Mouse (Mus musculus): ENCODE results near the gene Steap3. TPM values are rescaled to one million over a fixed set of nuclear protein-coding genes. Genes with fewer than 3 reads are reported as not detected.
A peak's percentile ranks its signal among the peaks of the same experiment; 100 is the strongest.
"Not testable (repeated sequence)": the region's sequence is repeated elsewhere in the genome, so short reads cannot be mapped to it uniquely, and the experiment has no call there.

The Steap3 gene
- total RNA-seq (2021), result 1 to 10 TPM; 6.9 to 7.0 TPM

DNA sequence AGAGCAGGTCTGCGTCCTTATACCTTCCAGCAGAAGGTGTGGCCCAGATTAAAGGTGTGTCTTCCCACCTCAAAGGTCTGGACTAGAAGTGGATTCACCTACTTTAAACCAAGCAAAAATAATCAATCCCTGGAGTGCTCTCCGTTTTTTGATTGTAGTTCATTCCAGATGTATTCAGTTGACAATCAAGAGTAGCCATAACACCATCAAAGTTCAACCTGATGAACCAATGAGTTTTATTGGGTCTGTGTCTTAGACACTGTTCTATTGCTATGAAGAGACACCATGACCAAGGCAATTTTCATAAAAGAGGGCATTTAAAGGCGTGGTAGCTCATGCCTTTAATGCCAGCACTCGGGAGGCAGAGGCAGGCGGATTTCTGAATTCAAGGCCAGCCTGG, at the start of gene Steap3:
Steap3 (minus strand) TSS at position 101 of the 400 bp plus-strand sequence.
- no peak for DNase-seq (ENCODE audit: extremely low spot score in 1 of 2, low spot score in 1 of 2)

DNA sequence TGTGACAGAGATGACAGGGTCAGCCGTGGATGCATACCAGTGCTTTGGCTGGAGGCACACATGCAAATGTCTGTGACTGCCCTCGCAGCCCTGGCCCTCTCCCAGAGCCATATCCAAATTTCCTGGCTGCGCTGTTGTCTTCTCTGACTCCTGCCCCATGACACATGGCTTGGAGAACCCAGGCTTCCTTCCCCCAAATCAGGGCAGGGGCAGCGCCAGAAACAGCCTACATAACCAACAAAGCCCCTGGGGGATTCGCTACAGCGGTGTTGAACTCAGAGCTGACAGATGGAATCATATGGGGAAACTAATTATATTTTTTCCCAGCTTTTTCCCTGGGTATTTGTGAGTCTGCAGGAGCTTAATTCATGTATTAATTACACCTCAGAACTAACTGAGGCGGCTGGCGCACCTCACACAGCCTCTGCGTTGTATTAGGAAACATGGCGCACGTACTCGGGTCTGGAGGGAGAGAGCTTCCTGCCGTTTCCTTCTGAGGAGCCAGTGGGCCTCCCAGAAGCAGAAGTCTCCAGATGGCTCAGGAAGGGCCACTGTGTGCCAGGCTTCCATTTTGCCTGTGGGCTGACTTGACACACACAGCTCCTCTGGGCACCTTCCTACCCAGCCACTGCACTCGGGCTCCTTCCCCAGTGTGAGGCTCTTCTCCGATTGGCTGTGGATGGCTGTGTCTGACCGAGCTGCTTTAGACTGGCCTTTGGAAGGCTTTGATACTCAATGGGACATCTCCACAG, 48.9 kb upstream of the Steap3 start:
- no peak for DNase-seq (ENCODE audit: extremely low spot score in 1 of 2, low spot score in 1 of 2)

DNA sequence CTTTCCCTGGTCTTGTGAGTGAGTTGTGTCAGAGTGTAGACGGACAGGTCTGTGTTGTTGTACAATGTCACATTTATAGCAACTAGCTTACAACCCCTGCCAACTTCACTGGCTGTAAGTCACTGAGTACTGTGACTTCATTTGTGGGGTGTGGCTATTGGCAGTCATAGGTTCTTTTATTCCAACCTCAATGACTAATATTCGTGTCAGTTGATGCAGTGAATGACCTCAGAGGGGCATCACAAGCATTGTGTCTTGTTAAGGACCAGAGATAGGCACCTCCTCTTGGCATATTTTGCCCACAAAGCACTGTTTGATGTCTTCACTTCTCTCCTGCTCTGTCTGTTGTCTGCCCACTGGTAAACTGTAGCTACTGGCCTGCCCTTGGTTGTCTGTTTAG, 33.3 kb upstream of the Steap3 start:
- no peak for DNase-seq (ENCODE audit: extremely low spot score in 1 of 2, low spot score in 1 of 2)

DNA sequence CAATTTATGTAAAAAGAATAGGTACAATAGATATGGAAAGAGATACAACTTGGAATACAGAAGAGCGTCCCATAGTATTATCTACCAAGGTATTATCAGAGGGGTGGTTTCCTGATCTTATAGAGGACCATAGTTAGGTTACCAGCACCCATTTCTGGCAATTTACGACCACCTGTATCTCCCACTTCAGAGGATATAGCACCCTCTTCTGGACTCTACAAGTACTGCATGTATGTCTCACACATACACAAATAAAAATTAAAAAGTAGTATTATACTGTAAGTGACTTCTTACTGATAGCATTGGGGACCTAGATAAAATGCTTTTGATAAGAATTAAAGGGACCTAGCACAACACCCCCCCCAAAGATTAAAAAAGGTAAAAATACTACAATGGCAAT, 24.4 kb upstream of the Steap3 start:
- DNase-seq (ENCODE audit: extremely low spot score in 1 of 2, low spot score in 1 of 2), result no peak

DNA sequence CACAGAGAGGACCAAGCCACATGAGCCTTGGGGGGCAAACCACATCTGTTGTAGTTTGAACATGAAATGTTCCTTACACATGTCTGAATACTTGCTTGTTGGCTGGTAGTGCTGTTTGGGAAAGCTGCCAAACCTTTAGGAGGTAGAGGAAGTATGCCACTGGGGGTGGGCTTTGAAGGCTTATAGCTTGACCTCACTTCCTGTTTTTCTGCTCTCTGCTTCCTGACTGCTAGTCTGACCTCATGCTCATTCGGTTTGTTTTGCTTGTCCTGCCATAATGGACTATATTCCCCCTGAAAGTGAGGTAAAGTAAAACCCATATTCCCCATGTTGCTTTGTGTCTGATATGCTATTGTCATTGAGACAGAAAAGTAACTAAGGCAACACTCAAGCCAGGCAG, 21.3 kb upstream of the Steap3 start:
- no peak for DNase-seq (ENCODE audit: extremely low spot score in 1 of 2, low spot score in 1 of 2)

DNA sequence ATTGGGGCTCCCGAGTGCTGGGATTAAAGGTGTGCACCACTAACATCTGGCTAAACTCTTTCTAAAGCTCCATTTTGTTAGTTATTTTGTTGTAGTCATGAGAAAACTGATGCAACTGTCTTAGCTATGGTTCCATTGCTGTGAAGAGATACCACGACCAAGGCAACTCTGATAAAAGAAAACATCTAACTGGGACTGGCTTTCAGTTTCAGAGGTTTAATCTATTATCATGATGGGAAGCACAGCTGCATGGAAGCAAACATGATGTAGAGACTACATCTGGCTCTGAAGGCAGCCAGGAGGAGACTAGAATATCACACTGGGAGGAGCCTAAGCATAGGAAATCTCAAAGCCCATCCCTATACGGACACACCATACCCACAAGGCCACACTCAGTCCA, 19.2 kb upstream of the Steap3 start:
- DNase-seq (ENCODE audit: extremely low spot score in 1 of 2, low spot score in 1 of 2), result no peak

DNA sequence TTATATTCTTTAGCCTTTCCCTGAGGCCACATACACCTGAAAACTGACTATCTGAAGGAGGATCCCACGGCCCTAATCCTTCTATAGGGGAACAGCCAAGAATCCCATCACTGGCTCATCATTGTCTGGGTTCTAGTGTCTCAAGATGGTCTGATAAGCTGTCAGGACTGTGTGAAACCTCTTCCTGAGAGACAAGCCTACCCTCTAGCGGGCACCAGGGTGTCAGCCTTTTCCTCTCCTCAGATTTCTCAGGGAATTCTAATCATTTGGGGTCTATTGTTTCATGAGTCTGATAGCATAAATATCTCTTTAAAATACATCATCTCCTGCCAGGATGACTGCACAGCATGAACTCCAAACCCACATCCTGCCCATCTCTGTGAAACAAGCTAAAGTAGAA, 17.3 kb upstream of the Steap3 start:
- DNase-seq (ENCODE audit: extremely low spot score in 1 of 2, low spot score in 1 of 2), result no peak

DNA sequence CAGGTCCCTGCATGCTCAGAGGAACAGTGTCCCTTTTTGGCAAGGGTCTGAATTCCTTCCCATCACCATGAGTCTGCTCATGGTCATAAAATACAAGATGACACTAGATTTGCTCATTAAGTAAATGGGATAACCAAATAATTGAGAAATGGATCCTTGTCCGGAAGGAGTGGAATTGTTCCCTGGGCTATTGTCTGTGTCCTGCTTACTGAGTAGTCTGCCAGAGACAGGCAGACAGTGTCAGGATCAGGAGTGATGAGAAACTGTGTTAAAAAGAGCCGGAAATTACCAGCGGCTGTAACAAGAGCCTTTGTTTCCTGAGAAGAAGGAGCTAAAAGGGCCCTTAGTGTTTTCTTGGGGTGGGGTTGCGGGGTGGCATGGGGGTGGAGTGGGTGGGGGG, 15.2 kb upstream of the Steap3 start:
- DNase-seq (ENCODE audit: extremely low spot score in 1 of 2, low spot score in 1 of 2), result no peak

DNA sequence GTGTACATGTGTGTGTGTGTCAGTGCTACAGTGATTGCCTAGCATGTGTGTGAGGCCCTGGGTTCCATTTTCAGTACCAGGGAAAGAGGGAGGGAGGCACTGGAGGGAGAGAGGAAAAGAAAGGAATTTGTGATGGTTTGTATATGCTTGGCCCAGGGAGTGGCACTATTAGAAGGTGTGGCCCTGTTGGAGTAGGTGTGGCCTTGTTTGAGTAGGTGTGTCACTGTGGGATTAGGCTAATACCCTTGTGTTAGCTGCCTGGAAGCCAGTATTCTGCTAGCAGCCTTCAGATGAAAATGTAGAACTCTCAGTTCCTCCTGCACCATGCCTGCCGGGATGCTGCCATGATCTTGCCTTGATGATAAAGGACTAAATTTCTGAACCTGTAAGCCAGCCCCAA, 3.6 kb upstream of the Steap3 start:
- DNase-seq (ENCODE audit: extremely low spot score in 1 of 2, low spot score in 1 of 2), result not testable (repeated sequence)

DNA sequence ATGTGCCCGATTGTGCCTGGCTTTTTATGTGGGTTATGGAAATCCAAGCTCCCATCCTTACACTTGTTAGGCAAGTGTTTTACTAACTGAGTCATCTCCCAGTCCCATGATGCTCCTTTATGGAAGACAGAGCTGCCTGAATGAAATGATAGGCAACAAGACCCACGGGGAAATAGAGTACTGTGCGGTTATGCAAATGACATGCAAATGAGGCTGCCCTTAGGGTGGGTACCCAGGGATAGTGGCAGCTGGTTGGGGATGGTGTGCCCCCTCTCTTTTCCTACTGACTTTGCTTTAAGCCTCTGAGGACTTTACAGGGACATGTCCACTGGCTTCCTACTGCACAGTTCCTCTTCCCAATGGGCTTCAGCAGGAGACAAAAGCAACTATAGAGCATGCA, 2.7 kb upstream of the Steap3 start:
- no peak for DNase-seq (ENCODE audit: extremely low spot score in 1 of 2, low spot score in 1 of 2)

DNA sequence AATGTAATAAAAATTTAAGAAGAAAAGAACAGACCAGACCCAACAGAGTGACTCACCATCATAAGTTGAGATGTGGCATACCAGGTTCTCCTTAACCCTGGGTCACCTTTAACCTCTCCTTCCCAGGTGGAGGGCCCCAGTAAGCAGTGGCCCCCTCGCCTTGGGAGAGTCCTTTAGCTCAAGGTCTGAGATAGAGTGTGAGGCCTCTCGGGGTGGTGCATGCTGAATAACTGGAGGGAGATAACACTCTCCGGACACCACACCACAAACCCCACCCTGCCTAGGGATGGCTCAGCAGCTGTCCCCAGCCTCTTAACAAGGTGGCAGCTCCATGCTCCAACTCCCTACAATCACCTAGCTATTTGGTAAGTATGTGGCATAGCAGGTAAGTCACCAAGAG, 1.6 kb downstream of the Steap3 start:
- no peak for DNase-seq (ENCODE audit: extremely low spot score in 1 of 2, low spot score in 1 of 2)

DNA sequence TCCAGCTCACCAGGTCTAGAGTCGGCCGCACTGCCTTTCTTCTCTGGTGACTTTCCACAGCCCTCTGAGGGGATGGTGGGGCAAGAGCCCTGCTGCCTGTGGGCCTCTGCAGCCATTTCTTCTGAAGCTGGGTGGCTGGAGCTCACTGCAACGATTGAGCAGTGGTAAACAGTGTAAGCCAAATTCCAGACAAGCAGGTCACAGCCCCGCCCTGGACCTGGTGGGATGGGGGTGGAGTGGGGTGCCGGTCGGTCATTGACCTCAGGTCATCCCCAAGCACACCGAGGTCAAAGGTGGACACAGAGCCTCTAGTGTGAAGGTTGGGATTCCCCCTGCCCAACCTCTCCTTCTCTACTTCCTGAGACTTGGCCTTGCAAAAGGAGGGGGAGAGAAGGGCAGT, 2.4 kb downstream of the Steap3 start:
- DNase-seq (ENCODE audit: extremely low spot score in 1 of 2, low spot score in 1 of 2), result no peak

DNA sequence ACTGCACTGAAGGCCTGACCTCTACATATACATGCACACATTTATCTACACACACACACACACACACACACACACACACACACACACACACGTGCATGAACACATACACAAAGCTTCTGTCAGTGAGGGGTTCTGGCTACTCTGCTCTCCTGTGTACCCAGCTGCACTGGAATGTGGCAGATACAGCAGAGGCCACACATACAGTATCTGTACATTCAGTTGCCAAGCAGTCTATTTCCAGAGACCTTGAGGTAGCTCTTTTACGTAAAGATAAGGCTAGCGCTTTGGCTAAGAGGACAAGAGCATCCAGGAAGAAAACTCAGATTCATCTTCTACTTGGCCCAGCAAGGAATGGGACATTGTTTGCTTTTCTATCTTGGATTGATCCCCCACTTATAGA, 4.9 kb downstream of the Steap3 start:
- DNase-seq (ENCODE audit: extremely low spot score in 1 of 2, low spot score in 1 of 2), result no peak

DNA sequence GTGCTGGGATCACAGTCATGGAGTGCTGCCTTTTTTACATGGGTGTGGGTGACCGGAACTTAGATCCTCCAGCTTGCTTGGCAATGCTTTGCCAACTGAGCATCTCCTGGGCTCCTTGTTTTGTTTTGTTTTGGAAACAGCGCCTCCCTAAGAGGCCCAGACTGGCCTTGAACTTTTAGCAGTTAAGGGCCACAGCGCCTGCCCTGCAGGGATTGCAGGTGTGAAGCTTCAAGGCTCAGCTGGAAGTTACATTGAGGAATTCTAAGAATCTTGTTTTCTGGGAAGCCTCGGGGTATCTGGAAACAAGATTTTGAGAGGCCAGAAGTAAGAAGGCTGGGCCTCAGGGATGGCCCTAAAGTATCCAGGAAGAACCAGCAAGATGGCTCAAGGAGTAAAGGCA, 6.0 kb downstream of the Steap3 start:
- DNase-seq (ENCODE audit: extremely low spot score in 1 of 2, low spot score in 1 of 2), result no peak

DNA sequence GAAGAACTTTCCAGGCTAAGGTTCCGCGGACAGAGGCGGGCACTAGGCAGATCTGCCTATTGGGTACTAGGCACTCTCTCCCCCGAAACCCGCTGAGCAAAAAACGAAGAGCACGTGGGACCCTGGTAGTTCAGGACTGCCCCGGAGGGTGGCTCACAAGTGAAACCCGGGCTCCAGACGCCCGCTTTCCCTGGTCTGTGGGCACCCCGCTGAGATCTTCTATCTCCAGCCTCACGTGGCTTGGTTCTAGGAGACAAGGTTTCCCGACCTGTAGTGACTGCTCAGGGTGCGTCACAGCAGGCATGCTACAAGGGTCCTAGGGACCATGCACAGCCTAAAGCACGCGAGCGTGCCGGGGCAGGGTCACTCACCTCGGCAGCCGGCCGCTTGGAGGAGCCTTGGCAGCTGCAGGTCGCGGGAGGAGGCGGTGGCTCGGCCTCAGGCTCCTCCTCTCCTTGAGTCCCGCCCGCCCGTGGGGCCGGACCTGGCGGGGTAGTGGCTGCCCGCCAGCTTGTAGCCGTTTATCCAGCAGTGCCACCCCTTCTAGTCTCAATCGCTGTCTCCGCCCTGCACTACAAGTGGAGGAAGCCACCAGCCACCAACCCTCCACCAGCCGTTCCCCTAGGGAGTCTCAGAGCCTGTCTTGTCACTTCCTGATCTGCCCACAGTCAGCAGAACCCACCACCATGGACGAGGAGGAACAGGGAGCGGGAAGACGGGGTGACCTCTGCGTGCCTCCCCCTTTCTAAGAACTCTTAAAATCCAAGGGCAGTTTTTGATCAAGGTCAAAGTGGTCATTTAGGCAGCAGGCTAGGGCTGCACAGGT, 7.4 kb downstream of the Steap3 start:
- DNase-seq (ENCODE audit: extremely low spot score in 1 of 2, low spot score in 1 of 2), result peak; percentile 51 to 57

DNA sequence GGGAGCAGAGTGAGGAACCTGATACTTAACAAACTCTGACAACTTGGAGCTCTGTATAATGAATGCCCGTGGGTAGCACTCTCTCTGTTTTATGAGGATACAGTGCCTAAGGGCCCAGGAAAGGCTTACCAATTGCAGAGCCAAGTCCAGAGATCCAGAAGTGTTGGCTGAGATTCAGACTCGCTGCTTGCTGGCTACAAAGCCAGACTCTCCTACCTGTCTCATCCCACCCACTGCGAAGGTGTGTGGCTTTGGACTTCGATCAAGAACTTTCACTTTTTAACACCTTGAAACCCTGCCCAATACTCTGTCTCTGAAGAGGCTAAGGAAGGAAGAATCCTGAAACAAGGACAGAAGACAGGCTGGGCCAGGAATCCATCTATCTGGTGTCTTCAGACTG, 9.3 kb downstream of the Steap3 start:
- DNase-seq (ENCODE audit: extremely low spot score in 1 of 2, low spot score in 1 of 2), result no peak

DNA sequence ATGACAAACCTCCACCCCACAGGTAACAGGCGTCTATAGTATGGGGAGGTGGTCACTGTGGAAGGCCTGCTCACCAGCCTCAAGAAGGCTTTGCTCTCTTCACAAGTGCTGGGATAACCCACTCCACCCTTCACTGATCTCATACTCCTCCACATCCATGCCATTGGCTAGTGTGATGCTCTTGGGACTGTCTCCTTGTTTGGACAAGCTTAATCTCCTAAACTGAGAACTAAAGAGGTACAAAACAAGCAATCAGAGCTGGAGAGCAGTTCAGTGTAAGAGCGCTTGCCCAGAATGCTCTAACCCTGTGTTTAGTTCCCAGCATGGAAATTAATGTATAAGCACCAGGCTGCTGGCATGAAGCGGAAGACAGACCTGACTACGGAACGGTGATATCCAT, 11.3 kb downstream of the Steap3 start:
- DNase-seq (ENCODE audit: extremely low spot score in 1 of 2, low spot score in 1 of 2), result no peak

DNA sequence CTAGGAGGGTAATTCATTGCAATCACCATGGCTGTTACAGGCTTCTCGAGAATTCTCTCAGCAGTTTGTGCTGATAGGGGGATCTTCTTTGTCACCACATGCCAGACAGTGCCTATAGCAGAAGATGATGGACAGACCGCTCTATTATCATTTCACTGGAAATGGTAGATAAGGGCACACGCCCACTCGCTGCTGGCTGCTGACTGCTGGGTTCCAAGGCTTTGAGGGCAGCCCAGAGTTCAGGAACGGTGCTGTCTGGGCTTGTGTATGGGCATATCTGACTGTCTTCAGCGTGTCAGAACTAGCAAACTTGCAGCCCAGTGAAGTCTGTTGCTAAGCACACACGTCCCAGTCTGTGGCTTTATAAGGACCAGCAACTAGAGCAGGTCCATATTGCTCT, 13.3 kb downstream of the Steap3 start:
- DNase-seq (ENCODE audit: extremely low spot score in 1 of 2, low spot score in 1 of 2), result no peak

DNA sequence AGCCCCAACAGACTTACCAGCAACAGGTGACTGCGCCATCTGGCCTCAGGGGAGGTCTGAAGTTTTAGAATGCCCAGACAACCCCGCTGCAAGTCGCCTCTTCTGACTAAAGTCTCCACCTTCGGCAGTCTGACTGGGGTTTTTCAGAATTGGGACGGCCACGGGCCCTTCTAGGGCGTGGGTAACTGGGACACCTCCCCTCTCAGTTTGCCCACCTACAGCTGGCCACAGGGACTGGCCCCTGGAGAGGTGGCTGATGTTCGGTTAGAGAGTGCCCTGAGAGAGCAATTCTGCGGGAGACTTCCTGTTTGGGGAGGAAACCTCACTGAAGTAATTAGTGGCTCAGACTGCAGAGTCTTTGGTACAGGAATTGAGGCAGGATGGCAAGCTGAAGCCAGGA, 13.8 kb downstream of the Steap3 start:
- DNase-seq (ENCODE audit: extremely low spot score in 1 of 2, low spot score in 1 of 2), result no peak

DNA sequence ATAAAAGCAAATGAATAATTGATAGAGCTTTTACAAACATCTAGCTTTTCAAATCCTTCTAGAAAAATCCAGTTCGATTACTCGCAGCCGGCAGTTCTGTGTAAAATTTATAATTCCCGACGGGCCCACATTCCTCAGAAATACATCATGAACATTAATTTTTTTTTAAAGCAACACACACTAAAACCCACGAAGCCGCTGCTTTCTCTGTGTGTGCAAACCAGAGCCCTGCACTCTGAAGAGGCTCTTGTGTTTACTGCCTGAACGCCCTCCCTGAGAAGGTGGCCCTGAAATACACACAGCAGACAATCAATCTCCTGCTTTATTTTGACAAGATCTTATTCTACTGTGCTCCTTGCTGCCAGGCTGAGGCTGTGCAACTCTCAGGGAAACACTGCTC, 14.3 kb downstream of the Steap3 start:
- no peak for DNase-seq (ENCODE audit: extremely low spot score in 1 of 2, low spot score in 1 of 2)

DNA sequence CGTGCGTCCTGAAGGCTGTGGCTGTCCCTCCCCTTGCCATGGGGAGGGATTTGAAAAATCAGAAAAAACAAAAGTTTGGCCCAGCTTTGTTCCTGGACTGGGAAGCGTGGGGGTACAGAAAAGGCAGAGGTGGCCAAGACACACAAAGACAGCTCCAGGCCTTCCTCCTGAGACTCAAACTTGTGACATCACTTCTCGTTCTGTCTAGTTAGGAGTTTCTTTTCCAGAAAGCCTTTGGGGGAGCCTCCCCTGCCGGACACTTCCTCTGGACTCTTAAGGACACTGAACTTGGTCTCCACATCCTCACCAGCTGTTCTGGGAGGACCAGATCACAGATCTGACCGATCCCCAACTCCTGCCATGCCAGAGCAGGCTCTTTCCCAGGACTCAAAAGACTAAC, 18.8 kb downstream of the Steap3 start:
- DNase-seq (ENCODE audit: extremely low spot score in 1 of 2, low spot score in 1 of 2), result no peak

DNA sequence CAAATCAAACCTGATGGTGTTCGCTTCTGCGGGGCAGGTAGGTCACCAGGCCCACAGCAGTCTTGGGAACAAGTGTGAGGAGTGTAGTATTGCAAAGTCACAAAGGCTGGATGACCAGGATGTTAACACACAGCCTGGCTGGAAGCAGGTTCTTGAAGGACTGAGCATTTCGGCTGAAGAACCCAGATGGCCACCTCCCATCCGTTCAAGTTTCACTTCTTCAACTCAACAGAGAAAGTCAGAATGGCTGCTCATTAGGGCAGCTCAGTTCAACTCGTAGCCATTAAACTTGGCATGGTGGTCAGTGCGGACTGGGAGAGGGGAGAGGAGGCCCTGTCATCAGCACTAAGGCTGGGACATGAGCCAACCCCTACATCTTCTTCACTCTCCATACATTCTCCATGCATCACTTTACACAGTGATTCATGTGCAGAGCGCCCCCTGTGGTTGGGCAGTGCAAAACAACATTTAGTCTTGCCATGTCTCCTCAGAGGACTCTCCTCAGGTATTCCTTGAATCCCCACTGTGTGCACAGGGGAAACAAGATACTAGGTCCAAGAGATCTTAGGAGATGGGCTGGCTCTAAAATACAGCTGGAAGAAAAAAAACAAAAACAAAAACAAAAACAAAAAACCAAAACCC, 19.9 kb downstream of the Steap3 start:
- no peak for DNase-seq (ENCODE audit: extremely low spot score in 1 of 2, low spot score in 1 of 2)

All from layer of hippocampus, postnatal 25 days (tissue).